Mouse (Mus musculus): ENCODE measurements around the gene Cbx1.

DNA sequence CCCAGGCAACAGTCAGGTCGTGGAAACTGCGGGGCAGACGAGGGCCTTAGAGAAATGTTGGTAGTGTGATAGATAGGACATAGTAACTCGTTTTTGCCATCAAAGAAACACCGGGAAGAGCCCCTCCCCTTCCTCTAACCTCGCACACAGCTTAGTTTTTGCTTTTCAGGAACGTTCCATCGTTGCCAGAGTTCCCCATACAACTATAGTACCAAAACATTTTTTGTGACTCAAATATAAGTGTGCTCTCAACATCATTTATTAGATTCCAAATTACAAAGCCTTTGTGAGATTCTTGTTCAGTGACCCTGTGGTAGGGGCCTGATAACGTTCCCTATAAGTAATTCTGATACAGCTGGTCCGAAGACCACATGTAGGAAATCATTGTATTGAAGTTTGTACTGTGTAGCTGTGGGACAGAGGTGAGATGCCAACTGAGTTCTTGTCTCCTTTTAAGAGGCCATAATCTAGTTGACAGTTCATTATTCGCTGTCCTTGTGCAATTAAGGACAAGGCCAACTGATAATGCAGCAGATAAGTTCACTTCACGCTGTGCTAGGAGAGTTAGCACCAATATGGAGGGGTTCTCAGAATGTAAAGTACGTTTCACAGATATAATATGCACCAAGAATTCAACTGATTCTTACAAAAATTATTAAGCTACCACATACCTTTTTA is 41.8 kb downstream of the Cbx1 start:
- no peak for TF ChIP-seq GATA1 (IDR thresholded peaks at IDR 0.05; ENCODE audit: borderline replicate concordance, low read length)
- TF ChIP-seq FLI1 (IDR thresholded peaks at IDR 0.05; ENCODE audit: low read length): no peak
